Mouse (Mus musculus): ENCODE data around the gene Gpld1.

DNA sequence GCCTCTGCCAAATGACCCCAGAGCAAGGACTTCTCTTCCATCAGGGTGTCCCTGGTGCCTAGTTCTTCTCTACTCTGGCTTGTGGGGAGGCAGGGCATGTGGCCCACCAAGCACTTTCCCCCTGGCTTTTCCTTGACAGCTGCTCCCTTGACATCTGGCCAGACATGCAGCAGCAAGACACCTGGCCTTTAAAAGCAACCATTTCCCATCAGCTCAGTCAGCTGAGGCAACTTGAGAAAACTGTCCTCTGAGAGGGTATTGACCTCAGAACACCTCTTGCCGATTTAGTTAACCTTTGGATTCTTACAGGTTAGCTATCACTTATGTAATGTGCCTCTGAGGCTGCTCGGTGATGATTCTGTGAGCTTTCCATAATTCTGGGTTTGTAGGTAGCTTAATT lies 49.1 kb upstream of the Gpld1 start:
- no peak for TF ChIP-seq CTCF (IDR thresholded peaks at IDR 0.05; ENCODE audit: control insufficient read depth, insufficient read depth, insufficient read length)
- TF ChIP-seq MYOD1 (IDR thresholded peaks at IDR 0.05; ENCODE audit: control insufficient read depth, insufficient read length, low read depth), result no peak
